Mouse (Mus musculus): ENCODE measurements around the gene Phactr2.
"Not testable (repeated sequence)": the region's sequence is repeated elsewhere in the genome, so short reads cannot be mapped to it uniquely, and the experiment has no call there.

The Phactr2 gene

DNA sequence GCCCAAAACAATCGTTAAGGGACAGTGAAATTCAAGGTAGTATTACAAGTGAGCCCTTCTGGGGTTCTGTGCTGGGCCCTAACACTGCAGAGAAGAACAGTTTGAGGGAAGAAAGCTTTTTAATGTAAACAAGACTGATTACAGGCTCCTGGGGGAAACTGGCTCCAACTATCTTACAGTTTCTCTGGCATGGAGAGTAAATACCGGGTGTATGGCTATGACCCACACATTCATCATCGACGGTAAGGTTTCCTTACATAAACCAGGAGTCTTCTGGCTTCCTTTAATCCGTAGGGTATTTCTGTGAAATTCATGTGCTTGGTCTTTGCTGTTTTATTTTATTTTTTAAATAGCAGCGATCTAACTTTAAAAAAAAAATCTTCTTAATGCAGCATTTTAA, 261.4 kb downstream of the Phactr2 start:
- DNase-seq (ENCODE audit: low spot score in 2 of 2): no peak

DNA sequence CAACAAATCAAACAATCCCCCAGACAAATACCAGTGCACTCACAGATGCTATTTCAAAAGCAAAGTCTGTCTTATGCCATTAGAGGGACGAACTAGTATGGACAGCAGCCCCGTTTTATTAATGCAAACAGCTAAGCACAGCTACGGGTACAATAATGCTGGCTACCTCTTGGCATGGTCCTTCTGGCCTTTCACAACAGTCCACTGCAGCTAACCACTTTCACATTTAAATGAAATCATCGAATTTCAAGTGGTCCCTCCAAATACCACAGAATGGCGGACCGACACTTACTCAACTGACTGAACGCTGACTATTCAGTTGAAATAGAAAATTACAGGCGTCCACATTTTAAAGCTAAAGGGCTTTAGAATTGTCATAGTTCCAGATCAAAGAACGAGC, 261.9 kb downstream of the Phactr2 start:
- DNase-seq (ENCODE audit: low spot score in 2 of 2): no peak

DNA sequence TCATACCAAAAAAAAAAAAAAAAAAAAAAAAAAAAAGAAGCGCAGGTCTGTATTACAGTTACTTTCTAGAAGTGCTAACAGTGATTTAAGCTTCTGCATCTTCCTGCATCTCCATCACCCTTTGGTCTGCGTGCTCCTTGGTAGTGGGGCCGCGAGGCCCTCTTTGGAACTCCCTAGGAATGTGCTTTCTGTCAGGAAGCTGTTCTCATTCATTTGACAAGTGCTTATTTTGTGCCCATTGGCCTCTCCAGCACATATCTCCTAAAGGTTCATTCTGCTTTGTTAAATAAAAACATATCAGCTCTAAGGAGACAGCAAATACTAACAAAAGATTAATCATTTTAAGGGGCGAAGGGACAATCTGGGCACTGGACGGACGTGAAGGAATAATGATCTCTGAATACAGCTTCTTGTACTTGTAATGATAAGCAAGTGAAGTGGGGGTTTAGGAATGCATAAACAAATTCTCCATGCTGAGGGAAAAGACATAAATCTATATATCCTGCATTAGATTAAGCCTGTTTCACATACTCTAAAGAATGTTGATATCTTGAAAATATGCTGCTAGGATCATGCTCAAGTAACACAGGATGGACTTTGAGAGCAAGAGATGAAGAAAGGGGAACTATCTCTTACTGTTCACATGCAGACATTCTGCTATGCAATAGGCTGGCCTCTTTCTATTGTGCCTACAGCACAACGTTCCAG, 264.1 kb downstream of the Phactr2 start:
- no peak for DNase-seq (ENCODE audit: low spot score in 2 of 2)

DNA sequence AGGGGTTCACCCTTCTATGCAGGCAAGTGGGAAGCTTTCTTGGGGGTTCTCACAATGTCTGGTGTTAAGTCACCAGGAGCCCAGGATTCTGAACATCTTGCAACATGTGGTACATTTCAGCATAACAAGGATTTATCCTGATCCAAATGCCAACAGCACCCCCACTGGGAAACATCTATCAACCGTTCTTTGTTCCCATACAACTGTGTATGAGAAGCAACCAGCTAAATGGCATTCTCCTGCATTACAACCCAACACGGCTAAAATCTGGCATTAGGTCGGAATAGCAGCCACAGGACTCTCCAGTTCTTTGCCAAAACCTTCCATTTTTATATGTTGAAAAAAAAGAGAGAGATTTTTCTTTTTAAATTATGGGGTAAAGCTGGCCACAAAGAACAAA, 264.7 kb downstream of the Phactr2 start:
- DNase-seq (ENCODE audit: low spot score in 2 of 2): no peak

DNA sequence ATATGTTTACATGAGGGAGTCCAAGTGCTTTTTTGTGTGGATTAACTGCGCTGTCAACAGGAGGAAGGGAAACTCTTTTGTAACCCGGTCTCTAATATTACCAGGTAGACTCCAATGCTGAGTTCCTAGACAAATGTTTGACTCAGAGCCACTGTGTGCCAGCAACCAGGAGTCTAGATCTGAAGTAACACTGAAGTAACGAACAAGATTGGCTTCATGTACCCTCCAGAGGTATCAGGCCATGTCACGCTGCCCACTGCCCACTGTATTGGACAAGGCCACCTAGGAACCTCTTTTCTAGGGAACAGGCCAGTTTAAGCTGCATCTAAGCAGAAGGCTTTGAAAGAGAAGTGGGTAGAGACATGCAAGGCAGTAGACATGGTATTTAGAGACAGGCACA, 265.2 kb downstream of the Phactr2 start:
- DNase-seq (ENCODE audit: low spot score in 2 of 2): no peak

DNA sequence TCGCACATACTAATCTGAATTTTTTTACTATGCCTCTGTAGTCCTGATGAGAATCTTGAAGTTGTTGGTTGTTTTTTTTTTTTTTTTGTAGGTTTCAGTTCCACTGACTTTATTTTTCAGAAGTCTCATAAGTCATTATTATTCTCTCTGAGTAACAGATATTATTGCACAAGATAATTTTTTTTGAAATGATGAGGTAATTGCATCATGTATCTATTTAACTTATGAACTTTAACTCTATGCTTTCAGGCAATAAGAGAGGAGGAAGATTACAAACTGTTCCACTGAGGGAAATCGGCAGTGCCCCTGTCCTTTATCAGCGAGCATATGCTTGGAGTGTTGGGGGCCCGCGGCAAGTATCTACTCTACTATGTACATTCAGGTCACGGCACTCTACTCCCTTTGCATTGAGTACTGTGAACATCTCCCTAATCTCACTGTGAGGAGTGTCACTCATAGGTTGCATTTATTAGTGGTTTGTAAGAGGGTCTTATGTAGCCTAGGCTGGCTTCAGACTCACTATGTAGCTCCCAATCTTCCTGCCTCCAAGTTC, 272.4 kb downstream of the Phactr2 start:
- no peak for DNase-seq (ENCODE audit: low spot score in 2 of 2)

DNA sequence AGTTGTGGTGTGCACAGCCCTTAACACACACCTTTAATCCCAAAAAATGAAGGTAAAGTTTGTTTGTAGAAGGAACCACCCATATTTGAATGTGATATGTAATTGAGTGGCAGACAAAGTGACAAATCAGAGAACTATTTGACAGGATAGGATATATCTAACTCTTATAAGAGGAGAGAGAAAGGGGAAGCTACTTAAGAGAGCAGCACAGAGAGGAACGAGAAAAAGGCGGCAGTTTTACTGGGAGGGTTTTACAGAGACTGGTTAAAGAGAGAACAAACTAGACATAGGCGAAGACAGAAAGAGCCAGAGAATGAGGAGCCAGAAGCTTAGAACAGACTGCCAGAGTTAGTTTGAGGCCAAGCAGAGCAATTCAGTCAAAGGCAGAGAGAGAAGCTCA, 273.4 kb downstream of the Phactr2 start:
- no peak for DNase-seq (ENCODE audit: low spot score in 2 of 2)

DNA sequence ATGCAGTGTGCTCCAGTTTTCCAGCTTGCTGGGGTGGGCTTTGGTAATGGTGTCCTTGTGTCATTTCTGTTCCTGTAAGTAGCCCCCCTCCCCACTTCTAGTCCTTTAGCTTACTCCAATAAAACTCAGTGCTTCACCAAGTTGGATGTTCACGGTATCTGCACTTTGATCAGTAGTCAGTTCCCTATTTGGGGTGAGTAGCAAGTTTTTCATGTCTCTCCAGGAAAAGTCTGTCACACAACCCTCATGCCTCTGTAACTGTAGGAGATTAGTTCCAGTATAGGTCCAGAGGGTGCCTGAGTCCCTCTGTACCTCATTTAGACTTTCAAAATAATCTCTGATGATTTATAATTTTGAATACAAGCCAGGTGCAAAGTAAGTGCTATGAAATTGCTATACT, 275.0 kb downstream of the Phactr2 start:
- no peak for DNase-seq (ENCODE audit: low spot score in 2 of 2)

DNA sequence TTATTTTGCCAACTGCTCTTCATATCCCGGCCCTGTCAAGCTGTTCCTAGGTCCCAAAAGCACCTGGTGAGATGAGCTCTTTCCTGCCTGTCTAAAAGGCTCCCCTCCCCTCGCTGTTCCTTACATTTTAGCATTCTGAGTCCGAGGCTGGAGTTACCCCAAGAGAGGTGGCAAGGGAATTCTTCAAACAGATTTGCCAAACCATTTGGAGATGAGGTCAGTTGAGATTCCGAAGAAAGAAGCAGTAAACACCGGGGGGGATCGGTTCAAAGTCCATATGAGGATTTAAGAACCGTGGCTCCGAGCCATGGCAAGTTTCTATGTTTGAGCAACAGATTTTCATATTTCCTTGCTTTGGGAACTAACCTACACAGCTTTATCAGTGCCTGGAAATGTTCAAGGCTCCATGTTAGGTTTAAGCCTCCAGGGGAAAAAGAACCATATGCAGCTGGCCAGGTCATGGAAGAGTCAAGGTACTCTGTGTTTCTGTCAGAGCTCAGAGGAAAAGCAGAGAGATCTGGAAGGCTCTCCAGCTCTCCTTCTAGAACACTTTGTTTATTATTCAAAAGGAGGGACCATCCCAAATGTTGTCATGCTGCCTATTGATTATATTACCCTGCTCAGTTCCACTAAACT, 277.2 kb downstream of the Phactr2 start:
- no peak for DNase-seq (ENCODE audit: low spot score in 2 of 2)

DNA sequence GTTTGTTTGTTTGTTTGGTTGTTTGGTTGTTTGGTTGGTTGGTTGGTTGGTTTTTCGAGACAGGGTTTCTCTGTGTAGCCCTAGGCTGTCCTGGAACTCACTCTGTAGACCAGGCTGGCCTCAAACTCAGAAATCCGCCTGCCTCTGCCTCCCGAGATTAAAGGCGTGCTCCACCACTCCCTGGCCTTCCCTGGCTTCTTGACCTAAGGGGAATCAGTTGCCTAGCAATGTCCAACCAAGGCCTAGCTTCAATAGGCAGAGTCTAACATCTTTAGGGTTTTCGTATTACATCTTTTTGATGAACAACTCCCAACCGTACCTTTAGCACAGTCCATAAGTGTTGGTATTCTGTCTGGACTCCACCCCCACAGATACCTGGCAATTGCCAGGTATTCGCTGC, 280.7 kb downstream of the Phactr2 start:
- DNase-seq (ENCODE audit: low spot score in 2 of 2): not testable (repeated sequence)

DNA sequence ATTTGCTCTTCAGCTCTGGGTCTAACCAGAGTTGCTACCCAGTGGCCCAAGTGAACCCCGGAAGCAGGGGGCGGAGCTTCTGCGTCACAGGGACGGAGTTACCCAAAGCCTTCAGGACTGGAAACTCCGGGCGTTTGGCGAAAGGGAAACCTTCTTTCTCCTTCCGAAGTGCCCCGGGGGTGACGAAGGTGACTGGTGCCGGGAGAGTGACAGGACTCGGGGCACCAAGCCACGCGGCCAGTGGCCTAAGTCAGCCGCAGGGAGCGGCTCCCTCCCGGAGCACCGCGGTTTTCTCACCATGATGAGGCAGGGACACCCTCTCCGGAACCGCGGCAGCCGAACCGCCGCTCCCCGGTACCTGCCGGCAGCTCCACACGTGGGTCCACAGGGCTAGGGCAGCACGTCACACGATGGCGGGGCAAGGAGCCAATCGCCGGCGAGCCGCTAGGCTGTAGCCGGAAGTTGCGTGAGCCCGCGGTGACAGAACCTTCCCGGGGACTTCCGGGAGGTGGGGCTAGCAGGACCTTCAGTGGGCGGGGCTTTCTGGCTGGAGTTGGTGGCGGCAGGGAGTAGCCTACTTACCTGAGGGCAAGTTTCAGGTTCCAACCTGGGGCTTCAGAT, 281.4 kb downstream of the Phactr2 start, which contains the start of gene Ltv1:
Ltv1 (minus strand) TSS at position 438 of the 621 bp plus-strand sequence.
- peak; percentile 90 to 94 for DNase-seq (ENCODE audit: low spot score in 2 of 2)

DNA sequence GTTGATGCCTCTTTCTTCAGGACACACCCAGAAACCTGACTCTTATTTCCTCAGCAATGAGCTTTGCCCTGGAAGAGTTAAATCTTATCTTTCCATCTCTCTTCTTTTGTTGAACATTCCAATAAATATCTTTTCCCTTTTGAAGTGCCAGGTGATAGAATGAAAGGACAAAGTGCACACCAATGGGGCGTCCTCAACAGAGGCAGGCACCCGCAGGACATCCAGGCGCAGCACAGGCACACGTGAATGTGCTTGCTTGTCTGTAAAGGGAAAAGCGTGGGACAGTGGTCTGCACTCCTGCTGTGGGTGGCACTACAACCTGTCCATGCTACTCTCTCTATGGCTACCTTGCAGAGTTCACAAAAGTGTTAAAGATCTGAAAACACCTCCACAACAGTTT, 284.3 kb downstream of the Phactr2 start:
- no peak for DNase-seq (ENCODE audit: low spot score in 2 of 2)

DNA sequence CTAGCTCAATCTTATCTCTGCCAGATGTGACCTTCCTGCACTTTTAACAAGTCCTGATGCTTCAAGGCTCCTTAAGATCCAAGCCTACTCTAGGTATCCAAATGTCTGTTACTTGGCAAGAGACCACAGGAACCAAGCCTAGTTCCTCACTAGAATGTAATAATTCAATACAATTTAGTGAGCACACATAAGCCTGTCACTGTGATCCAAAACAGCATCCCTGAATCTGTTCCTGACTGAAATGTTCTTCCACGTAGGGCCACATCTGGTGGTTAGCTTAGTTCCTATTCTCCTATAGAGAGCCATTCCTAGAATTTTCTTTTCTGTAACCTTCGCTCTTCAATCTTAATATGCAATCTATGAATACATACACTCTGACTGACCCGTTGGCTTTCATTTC, 287.5 kb downstream of the Phactr2 start:
- DNase-seq (ENCODE audit: low spot score in 2 of 2): no peak

DNA sequence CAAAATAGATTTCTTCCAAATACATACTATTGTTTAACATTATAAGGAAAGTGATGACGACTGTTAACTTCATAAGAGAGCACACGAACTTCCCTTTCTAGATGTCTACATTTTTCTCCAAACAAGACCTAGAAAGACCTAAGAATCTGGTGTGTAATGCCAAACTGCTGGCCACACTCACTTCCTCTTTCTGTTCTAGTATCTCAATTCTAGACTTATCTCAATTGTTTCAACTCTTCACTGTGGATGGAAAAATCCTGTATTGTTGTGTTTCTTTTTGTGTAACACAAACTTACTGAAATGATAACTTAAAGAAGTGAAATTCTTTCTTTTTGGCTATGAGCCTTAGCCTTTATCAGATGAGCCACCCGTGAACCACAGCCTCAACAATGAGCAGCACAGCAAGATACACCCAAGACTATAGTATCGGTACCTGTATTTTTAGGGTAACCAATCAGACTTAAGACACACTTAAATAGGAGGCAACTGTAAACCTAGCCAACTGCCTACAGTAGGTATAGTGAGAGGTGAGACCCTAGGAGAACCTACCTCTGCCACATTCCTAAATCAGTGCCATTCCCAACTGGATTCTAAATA, 289.9 kb downstream of the Phactr2 start:
- DNase-seq (ENCODE audit: low spot score in 2 of 2): no peak

DNA sequence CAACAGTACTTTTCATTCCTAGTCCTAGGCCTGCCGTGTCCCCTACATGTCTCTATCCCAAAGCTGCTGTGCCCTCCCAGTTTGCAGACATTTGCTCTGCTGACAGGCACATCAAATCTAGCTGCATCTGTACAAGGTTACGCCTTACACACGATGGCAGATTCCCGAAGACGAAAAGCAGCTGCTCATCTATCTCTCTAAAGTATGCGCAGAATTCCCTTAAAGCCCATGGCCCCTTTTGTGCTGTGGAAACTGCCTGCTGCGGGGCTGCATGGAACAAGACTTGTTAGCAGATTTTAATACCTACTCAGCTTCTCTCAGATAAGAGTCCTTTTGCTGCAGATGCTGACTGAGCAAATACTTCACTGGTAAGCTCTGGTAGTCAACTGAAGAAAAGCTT, 294.0 kb downstream of the Phactr2 start:
- DNase-seq (ENCODE audit: low spot score in 2 of 2): no peak

DNA sequence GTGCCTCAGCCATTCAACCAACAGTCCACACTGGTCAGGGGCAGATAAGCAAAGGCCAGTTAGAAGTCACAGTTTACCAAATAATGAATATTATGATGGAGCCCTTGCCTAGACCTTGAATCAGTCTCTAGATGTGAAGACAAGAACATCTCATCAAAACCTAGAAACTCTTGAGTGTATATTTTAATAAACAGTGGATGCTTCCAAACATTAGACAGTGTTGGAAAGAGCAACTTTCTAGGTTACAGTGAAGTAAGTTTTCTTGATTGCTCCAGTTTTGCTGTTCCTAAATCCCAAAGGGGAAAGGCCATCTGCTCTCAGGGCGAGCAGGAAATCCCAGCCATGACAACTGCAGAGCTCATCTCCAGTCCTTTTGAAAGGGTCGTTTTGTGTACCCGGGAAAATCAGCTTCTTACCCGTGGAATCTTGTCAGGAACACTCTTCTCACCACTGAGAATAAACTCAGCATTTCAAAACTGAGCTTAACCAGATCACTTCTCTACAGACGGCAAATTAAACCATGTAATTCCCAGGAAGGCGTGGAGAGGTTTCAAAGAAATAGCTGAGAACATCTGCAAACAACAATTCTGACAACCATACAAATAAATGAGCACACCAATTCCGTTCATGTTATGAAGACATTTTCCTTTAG, 296.1 kb downstream of the Phactr2 start, which contains the start of gene Zc2hc1b:
Zc2hc1b (minus strand) TSS at position 51 of the 652 bp plus-strand sequence.
- DNase-seq (ENCODE audit: low spot score in 2 of 2): no peak

DNA sequence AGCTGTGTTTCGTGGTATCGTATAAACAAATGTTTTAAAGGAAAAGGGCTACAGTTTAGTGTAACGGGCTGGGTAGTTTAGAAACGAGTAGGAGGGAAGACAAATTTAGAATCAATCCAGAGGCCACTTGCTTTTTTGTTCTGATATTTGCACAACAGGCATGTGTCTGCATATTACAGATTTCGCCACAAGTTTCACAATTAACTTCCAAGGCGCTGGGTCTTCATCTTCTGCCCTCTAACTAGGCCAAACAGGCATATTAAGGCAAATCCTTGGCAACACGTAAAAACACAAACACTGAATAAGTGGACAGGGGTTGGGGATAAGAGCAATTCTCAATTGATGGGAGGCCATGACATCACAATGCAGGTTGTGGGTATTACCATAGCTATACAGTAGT, 298.3 kb downstream of the Phactr2 start:
- DNase-seq (ENCODE audit: low spot score in 2 of 2): no peak

DNA sequence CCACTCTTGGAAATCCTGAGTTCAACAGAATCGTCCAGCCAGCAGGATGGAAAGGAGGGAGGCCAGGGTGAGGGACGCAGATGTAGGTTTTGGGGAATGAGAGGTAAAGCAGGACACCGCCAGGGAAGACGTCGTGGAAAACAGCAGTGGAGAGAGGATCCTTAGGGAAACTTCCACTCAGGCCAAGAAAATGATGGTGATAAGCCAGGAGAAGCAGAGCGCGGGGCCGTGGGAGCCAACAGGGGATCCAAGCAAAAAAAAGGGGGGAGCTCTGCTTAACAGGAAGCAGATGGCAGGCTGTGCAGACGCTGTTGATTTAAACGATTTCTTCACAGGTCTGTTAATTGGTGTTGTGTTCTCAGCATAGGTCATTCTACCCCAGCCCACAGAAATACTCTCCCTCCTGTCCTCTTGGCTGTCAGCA, 301.4 kb downstream of the Phactr2 start:
- no peak for DNase-seq (ENCODE audit: low spot score in 2 of 2)

DNA sequence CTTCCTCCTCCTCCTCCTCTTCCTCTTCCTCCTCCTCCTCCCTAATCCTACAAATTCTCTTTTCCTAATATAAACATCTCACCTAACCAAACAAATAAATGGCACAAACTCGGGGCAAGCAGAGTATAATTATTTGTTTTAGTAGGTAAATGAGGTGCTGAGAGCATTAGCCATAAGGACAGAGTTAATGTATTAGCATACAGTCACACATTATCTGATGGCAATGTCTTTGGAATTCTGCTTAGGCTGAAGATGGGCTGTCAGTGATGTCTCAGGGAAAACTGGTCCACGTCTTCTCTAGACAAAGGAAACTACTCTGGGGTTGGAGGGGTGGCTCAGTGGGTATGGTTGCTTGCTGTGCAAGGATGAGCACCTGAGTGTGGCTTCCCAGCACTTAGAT, 302.8 kb downstream of the Phactr2 start:
- no peak for DNase-seq (ENCODE audit: low spot score in 2 of 2)

DNA sequence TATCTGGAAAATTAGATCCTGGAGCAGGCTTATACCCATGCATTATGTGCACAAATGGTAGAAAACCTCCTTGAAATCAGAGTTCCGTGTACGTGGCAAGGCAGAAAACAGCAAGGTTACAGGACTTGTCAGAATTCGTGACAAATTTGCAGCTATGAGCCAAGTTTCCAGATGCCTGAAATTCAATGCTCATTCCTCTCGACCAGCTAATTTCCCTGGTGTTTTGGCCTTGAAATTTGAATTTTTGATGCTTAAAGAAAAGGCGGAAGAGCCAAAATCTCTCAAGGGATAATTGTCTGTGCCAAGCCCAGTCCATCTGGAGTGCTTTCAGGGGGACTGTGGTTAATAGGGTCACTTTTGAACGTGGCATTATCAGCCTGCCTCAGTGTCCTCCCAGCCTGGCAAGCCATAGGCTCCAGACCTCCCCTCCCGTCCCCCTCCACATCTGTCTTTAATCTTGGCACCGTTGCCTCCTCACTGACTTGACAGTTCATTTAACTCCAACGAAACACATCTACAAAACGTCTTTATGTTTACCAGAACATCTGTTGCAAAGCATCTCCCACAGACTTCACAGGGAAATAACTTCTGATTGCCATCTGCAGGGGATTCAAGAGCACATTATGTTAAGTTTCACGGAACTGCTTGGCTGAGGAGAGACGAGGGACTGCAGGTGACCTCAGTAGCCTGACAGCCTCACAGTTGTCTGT, 303.3 kb downstream of the Phactr2 start:
- no peak for DNase-seq (ENCODE audit: low spot score in 2 of 2)

DNA sequence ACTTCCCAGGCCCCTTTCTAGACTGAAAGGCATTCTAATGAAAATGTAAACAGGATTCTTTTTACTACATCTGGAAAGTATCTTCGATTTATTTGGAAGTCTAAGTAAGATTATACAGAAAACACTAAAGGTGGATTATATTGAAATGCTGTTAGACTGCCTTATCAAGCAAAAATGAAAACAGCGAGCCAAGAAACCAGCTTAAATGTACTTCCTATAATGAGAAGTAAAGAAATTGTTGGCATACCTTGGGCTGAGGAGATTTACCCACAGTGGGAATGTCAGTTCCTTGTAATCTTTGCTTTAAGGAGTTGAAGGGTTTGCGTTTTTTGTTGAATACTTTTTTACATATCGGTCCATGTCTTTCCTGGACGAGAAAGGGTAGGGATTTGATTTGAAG, 305.8 kb downstream of the Phactr2 start:
- DNase-seq (ENCODE audit: low spot score in 2 of 2): no peak
